In the genomic region with DNA sequence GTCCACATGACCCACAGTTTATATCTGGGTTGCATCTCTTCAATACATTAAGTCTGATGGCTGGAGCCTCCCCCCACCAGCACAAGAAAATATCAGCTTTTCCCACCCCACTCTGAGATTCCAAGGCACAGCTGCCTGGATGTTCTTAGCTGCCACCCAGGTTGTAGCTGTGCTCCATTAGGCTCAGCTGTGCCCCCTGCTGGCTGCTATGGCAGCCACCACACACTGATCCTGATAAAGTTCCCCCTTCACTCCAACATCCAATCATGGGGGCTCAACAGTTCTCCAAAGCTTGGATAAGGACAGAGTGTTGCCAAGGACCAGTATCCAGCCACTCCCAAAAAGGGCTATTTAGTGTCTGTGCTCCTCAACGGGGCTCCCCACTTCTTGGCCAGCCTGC, we compare ENCODE assay signal across 9 mouse cellular contexts. TPM values are rescaled to one million over a fixed set of nuclear protein-coding genes. Genes with fewer than 3 reads are reported as not detected.
DNase-seq lines count a peak whose midpoint lies in the region; ATAC-seq and TF ChIP-seq lines count a peak whose summit lies in the region.
"Had no signal": no experiment of that assay in that cellular context is flagged by ENCODE, and none has a peak within 500 bp of the region (broad histone marks: within the 10 kb centered on the region; RNA-seq: fewer than 3 reads in every experiment).

No protein-coding gene starts in this region.

- H3K27ac ChIP-seq in kidney, embryonic 15.5 days = no peak overlapping the region
- no peak overlapping the region for H3K27ac ChIP-seq in ES-E14 (ENCODE audit: insufficient read depth, low read depth, low read length, poor library complexity, severe bottlenecking)
- no peak overlapping the region for H3K27ac ChIP-seq in cortical plate, adult 2 months (ENCODE audit: insufficient read depth, low read length)
- no peak overlapping the region for H3K27ac ChIP-seq in liver, postnatal 0 days (ENCODE audit: low read depth)
- H3K27ac ChIP-seq: heart, embryonic 15.5 days had no signal

- in situ Hi-C loops in ES-E14 (cut with MboI; ENCODE audit: low sequenced_read_pairs in 2 of 2, unreplicated experiment in 2 of 2) = loop anchor here in 1 of 2 experiments (5.0 kb wide), 1 partner anchor 106 kb away; no protein-coding TSS in a partner anchor

- H3K4me3 ChIP-seq in kidney, embryonic 15.5 days (replicated peaks) = no peak overlapping the region
- H3K4me3 ChIP-seq in ES-E14 (ENCODE audit: insufficient read depth in 1 of 2, low read depth in 1 of 2, low read length in 2 of 2, poor library complexity in 1 of 2, severe bottlenecking in 1 of 2) = no peak overlapping the region
- no peak overlapping the region for H3K4me3 ChIP-seq in cortical plate, adult 2 months (ENCODE audit: insufficient read depth, low read length)
- no peak overlapping the region for H3K4me3 ChIP-seq in liver, postnatal 0 days (ENCODE audit: low read depth, low read length)
- H3K4me3 ChIP-seq: heart, embryonic 15.5 days had no signal

- no peak for ATAC-seq in kidney, embryonic 15.5 days (replicated peaks; ENCODE audit: low FRiP score)
- ATAC-seq in liver, postnatal 0 days = no peak
- no peak for ATAC-seq in activated CD4-positive, CD25-positive, alpha-beta regulatory T cell, adult 4 months

- H3K36me3 ChIP-seq in kidney, embryonic 15.5 days = no peaks in the 10 kb centered on the region
- H3K36me3 ChIP-seq in ES-E14 (ENCODE audit: control insufficient read depth, insufficient read depth, low read length, poor library complexity, severe bottlenecking) = no peaks in the 10 kb centered on the region
- no peaks in the 10 kb centered on the region for H3K36me3 ChIP-seq in liver, postnatal 0 days (replicated peaks; ENCODE audit: insufficient read depth, low read length)
- H3K36me3 ChIP-seq: heart, embryonic 15.5 days had no signal

- peak; percentile 58 for TF ChIP-seq CTCF in cortical plate, adult 2 months (IDR thresholded peaks at IDR 0.05; ENCODE audit: extremely low read depth, insufficient read depth, low read length)
- TF ChIP-seq CTCF in liver, postnatal 0 days (IDR thresholded peaks at IDR 0.05; ENCODE audit: low read depth) = peak; percentile 69

- WGBS in kidney, embryonic 15.5 days = 61% methylated on average over 1 of the region's 1 CpGs
- 68% methylated on average over 1 of the region's 1 CpGs for WGBS in liver, postnatal 0 days (ENCODE audit: insufficient replicate concordance)

- TF ChIP-seq POLR2A in cortical plate, adult 2 months (IDR thresholded peaks at IDR 0.05; ENCODE audit: extremely low read depth, insufficient read depth, low read length) = no peak

- H3K9me3 ChIP-seq in kidney, embryonic 15.5 days (replicated peaks) = no peaks in the 10 kb centered on the region
- H3K9me3 ChIP-seq in ES-E14 (ENCODE audit: control insufficient read depth, insufficient read depth, low read depth, low read length) = no peaks in the 10 kb centered on the region
- H3K9me3 ChIP-seq in liver, postnatal 0 days (ENCODE audit: low read length) = no peaks in the 10 kb centered on the region
- H3K9me3 ChIP-seq: heart, embryonic 15.5 days had no signal

- no peaks in the 10 kb centered on the region for H3K27me3 ChIP-seq in kidney, embryonic 15.5 days
- H3K27me3 ChIP-seq in liver, postnatal 0 days (ENCODE audit: insufficient read depth, low read length) = no peaks in the 10 kb centered on the region
- H3K27me3 ChIP-seq: heart, embryonic 15.5 days had no signal

- H3K9ac ChIP-seq in kidney, embryonic 15.5 days = no peak overlapping the region
- no peak overlapping the region for H3K9ac ChIP-seq in ES-E14 (ENCODE audit: insufficient read depth, low read depth, low read length, poor library complexity, severe bottlenecking)
- no peak overlapping the region for H3K9ac ChIP-seq in liver, postnatal 0 days (replicated peaks)
- H3K9ac ChIP-seq: heart, embryonic 15.5 days had no signal

- no peak for TF ChIP-seq EP300 in liver, postnatal 0 days (IDR thresholded peaks at IDR 0.05; ENCODE audit: low read depth)

- H3K4me2 ChIP-seq in kidney, embryonic 15.5 days = no peak overlapping the region
- no peak overlapping the region for H3K4me2 ChIP-seq in liver, postnatal 0 days (ENCODE audit: low read depth, low read length)
- H3K4me2 ChIP-seq: heart, embryonic 15.5 days had no signal

- H3K4me1 ChIP-seq in kidney, embryonic 15.5 days = 0 out of 2 replicates have a peak, but pooled peaks cover 2% of the 10 kb centered on the region
- no peaks in the 10 kb centered on the region for H3K4me1 ChIP-seq in ES-E14 (ENCODE audit: control insufficient read depth in 2 of 2, insufficient read depth in 2 of 2, low read length in 2 of 2, poor library complexity in 1 of 2)
- peaks cover 7% of the 10 kb centered on the region for H3K4me1 ChIP-seq in cortical plate, adult 2 months (ENCODE audit: control insufficient read depth, insufficient read depth, low read length)
- H3K4me1 ChIP-seq in liver, postnatal 0 days (ENCODE audit: insufficient read depth) = no peaks in the 10 kb centered on the region

- peak; percentile 52 for DNase-seq in kidney, adult 18-20 months
- DNase-seq in B cell, adult 2 months = peak; percentile 18 to 23
- peak; percentile 59 for DNase-seq in ES-E14 (ENCODE audit: low read depth, low spot score)
- DNase-seq in liver, postnatal 0 days = peak; percentile 51
- peak; percentile 62 for DNase-seq in thymus, postnatal 4 days

TF ChIP-seq in ES-E14, 5 proteins besides CTCF, POLR2A, EP300 and RAD21:
- TF ChIP-seq MAFK (IDR thresholded peaks at IDR 0.05; ENCODE audit: insufficient read depth, low read depth, low read length) (no peak), CHD2 (IDR thresholded peaks at IDR 0.05; ENCODE audit: low read depth, low read length) (no peak), ZNF384 (IDR thresholded peaks at IDR 0.05; ENCODE audit: low read depth, low read length) (no peak), ZC3H11A (IDR thresholded peaks at IDR 0.05; ENCODE audit: borderline replicate concordance, low read depth, low read length) (peak; percentile 82), HCFC1 (IDR thresholded peaks at IDR 0.05; ENCODE audit: borderline replicate concordance, insufficient read depth, low read length) (no peak)
TF ChIP-seq in ES-E14: peak in this region for 1.

RNA-seq across cellular contexts. Expression of a gene that starts 48.3 kb away (rescaled TPM):
- polyA plus RNA-seq in kidney, embryonic 15.5 days (2015; fragmentation: Nextera tagmentation; extraction: Ambion mirVana) = 3.9 and 4.3 TPM in 2 replicates
- total RNA-seq in ES-E14 (2012; rRNA removed) = 5.0 and 7.9 TPM in 2 replicates
- polyA plus RNA-seq in cortical plate, adult 2 months (2012; rRNA removed) = 60.4 and 66.7 TPM in 2 replicates
- 0.07 and 0.09 TPM in 2 replicates for polyA plus RNA-seq in liver, postnatal 0 days (2015; fragmentation: Nextera tagmentation; extraction: Ambion mirVana)
- not detected for polyA plus RNA-seq in activated CD4-positive, CD25-positive, alpha-beta regulatory T cell, adult 4 months (2017; shearing (Covaris generic))

Comparison
In these comparisons a context has a peak if more than half of its experiments do, and no peak if none do; other contexts are left out.
1. RNA of a gene that starts 48.3 kb away (polyA plus RNA-seq): 60.4 to 66.7 TPM in cortical plate, adult 2 months; 3.9 to 4.3 TPM in kidney, embryonic 15.5 days, 0.07 to 0.09 TPM in liver, postnatal 0 days and not detected in activated CD4-positive, CD25-positive, alpha-beta regulatory T cell, adult 4 months; every median in the first group is over 10 times any median in the second.
2. Peak in every context shown above with its lines, with median percentiles within 50 percentile points of each other: DNase-seq.